Mouse (Mus musculus): ENCODE measurements around the gene Cnnm1. TPM values are rescaled to one million over a fixed set of nuclear protein-coding genes. Genes with fewer than 3 reads are reported as not detected.
A peak's percentile ranks its signal among the peaks of the same experiment; 100 is the strongest.

Gene Cnnm1
- polyA plus RNA-seq, 1 experiment from 2014 or later: 3.6 TPM

DNA sequence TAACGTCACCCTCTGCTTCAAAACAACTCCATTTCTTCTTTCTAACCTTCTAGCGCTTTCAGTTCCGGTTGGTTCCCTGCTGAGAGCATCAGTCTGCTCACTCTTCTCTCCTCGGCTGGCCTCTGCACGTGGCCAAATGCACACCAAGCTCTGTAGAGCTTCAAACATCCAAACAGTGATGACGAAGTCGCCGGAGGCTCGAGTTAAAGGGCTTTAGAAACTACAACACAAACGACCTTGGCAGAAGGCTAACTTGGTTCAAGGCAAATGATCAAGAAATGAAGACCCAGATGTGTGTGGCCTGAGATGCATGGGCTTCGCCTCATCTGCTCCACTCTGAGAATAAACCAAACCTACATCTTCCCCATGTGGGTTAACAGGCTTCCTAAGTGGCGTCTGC is 83.3 kb downstream of the Cnnm1 start:
- Histone ChIP-seq H3K4me1 (peaks cover 32% of the 10 kb centered on the region), H3K9ac (peak overlapping the region; percentile 80), H3K9me3 (no peaks in the 10 kb centered on the region), H3K4me3 (peak overlapping the region; percentile 76), H3K27ac (0 out of 2 replicates have a peak overlapping the region, but pooled peaks have one; percentile 30), H3K4me2 (peak overlapping the region; percentile 90), H3K27me3 (peaks cover 6% of the 10 kb centered on the region; the same call in 1 of the 2 replicates), H3K36me3 (no peaks in the 10 kb centered on the region)
- ATAC-seq (ENCODE audit: insufficient number of reproducible peaks, insufficient read depth, low FRiP score, low TSS enrichment, low read depth): no peak
- WGBS: 8% methylated on average over 12 of the region's 12 CpGs

DNA sequence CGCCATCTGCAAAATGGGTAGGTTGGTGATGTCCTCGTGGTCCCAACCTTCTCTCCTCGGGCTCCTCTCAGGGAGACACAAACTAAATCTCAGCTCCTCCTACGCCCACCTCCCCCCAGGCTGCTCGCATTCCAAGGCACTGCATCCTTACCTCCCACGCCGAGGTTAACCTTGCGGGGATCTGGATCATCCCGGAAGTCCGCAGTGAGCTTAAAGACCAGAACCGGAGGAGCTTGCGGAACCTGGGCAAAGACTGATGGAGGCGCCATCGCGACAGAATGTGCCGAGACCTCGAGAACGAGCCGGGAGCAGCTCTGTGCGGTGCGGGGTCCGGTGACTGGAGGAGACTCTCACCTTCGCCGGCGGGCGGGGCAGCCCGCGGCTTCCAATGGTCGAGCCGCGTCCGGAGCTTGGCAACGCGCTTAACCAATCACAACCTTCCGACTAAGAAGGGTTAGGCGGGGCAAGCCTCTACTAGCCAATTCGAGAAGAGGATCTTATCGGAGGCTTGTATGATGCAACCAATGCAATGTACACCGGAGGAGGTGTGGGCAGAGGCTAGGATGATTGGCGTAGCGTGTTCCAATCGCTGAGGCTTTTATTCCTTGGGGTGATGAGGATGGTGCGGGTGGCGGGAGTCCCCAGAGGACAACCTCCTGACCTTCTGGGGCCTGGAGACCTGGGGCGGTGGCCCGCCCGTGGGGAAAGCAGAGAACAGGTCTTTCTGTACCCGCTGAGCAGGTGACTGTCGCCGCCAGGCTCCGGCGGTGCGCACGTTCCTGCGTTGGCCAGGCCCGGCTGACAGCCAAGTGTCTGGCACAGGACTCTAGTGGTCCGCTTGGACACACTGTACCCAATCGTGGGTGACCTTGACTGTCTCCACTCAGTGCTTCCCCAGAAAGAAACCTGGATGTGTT is 84.2 kb downstream of the Cnnm1 start, which contains the start of gene Got1:
Gene Got1, minus strand, starts transcription at position 419 of the 917 bp plus-strand sequence.
- H3K9ac ChIP-seq: peak within 1 kb of the TSS; percentile 80
- H3K36me3 ChIP-seq: no peaks in the 10 kb centered on the region
- peak within 1 kb of the TSS; percentile 76 for H3K4me3 ChIP-seq
- WGBS: under 1% methylated on average over 58 of the region's 58 CpGs
- H3K27me3 ChIP-seq: peaks cover 6% of the 10 kb centered on the region; the same call in 1 of the 2 replicates
- ATAC-seq (ENCODE audit: insufficient number of reproducible peaks, insufficient read depth, low FRiP score, low TSS enrichment, low read depth): peak; percentile 99
- peak within 1 kb of the TSS; percentile 30; the same call in 1 of the 2 replicates for H3K27ac ChIP-seq
- H3K4me1 ChIP-seq: peaks cover 32% of the 10 kb centered on the region
- H3K9me3 ChIP-seq: no peaks in the 10 kb centered on the region
- peak within 1 kb of the TSS; percentile 90 for H3K4me2 ChIP-seq

DNA sequence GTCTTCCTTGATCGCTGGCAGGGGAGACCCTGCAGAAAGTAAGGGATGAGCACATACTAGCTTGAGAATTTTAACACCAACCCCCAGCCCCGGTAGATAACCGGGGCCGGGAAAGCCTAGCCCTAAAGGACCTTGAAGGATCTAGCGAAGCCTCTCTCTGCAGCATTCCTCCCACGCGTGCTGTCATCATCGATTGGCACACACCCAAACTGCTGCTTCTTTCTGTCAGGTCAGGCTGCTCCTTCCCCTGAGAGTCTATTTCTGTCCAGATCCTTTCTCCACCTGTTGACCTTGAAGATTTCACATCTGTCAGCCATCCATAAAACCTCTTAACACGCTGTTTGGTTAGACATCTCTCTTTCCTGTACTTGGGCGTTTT is 84.9 kb downstream of the Cnnm1 start:
- WGBS: 18% methylated on average over 10 of the region's 10 CpGs
- H3K27me3 ChIP-seq: peaks cover 6% of the 10 kb centered on the region; the same call in 1 of the 2 replicates
- no peak overlapping the region; the same call in 1 of the 2 replicates for H3K27ac ChIP-seq
- peaks cover 32% of the 10 kb centered on the region for H3K4me1 ChIP-seq
- peak overlapping the region; percentile 90 for H3K4me2 ChIP-seq
- H3K36me3 ChIP-seq: no peaks in the 10 kb centered on the region
- no peak for ATAC-seq (ENCODE audit: insufficient number of reproducible peaks, insufficient read depth, low FRiP score, low TSS enrichment, low read depth)
- H3K9ac ChIP-seq: peak overlapping the region; percentile 80
- H3K4me3 ChIP-seq: peak overlapping the region; percentile 76
- no peaks in the 10 kb centered on the region for H3K9me3 ChIP-seq

DNA sequence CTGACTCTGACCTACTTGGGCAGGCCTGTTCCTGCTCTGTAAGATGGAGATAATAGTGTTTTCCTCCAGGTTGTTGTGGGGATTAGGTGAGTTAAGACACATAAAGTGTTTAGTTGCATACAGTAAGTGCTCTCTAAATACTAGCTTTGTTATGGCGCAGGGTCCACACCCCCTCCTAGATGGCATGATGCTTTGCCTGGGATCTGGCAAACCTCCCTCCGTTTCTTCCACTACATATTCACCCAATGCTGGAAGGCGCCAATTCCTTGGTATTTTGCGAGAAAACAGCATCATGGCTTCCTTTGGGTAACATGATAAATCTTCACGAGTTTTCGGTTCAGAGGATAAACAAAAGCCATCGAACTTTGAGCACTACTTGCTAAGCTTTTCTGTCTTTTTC is 85.3 kb downstream of the Cnnm1 start:
- peak overlapping the region; percentile 90; the same call in 1 of the 2 replicates for H3K4me2 ChIP-seq
- H3K4me3 ChIP-seq: peak overlapping the region; percentile 76; the same call in 1 of the 2 replicates
- no peak for ATAC-seq (ENCODE audit: insufficient number of reproducible peaks, insufficient read depth, low FRiP score, low TSS enrichment, low read depth)
- no peaks in the 10 kb centered on the region for H3K9me3 ChIP-seq
- peaks cover 6% of the 10 kb centered on the region; the same call in 1 of the 2 replicates for H3K27me3 ChIP-seq
- H3K27ac ChIP-seq: no peak overlapping the region
- no peaks in the 10 kb centered on the region for H3K36me3 ChIP-seq
- 85% methylated on average over 7 of the region's 7 CpGs for WGBS
- H3K4me1 ChIP-seq: peaks cover 29% of the 10 kb centered on the region
- 0 out of 2 replicates have a peak overlapping the region, but pooled peaks have one; percentile 80 for H3K9ac ChIP-seq

DNA sequence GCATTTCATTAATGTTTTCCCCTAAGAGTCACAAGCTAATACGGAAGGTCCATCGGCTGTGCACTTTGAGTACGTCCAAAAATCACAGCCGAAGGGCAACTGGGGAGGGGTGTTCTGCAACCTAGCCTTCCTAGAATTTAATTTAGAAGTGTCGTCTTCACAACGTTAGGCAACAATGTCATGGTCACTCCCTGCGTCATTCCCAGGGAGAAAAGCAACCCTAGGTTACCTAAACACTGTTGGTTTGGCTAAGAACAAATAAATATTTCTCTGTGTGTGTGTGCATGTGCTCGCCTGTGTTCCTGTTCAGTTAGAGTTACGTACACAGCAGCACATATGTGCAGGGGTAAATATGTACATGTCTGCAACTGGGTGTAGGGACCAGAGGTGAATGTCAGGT is 85.8 kb downstream of the Cnnm1 start:
- Histone ChIP-seq H3K4me2 (no peak overlapping the region), H3K27me3 (peaks cover 6% of the 10 kb centered on the region; the same call in 1 of the 2 replicates), H3K4me1 (peaks cover 27% of the 10 kb centered on the region), H3K9ac (no peak overlapping the region), H3K36me3 (no peaks in the 10 kb centered on the region), H3K27ac (no peak overlapping the region), H3K9me3 (no peaks in the 10 kb centered on the region), H3K4me3 (no peak overlapping the region)
- 88% methylated on average over 9 of the region's 9 CpGs for WGBS
- ATAC-seq (ENCODE audit: insufficient number of reproducible peaks, insufficient read depth, low FRiP score, low TSS enrichment, low read depth): no peak

DNA sequence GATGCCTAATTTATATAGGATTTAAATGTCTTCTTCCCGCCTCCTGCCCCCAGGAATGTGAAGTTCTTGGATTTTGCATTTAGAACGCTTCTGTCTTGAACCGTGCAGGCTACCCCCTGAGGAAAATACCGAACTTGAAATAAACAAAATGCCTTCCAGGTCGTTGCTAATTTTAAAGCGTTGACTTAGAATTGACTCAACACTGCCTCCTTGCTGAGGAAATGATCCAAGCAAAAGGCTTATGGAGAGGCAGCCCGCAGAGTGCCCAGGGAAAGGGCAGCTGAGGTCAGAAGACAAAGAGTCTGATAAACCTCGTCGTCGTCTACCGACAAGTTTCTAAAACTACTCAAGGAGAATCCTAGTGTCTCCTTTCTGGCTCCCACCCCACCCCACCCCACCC is 86.9 kb downstream of the Cnnm1 start:
- WGBS: 8% methylated on average over 11 of the region's 11 CpGs
- Histone ChIP-seq H3K4me3 (no peak overlapping the region), H3K4me1 (peaks cover 23% of the 10 kb centered on the region), H3K27ac (no peak overlapping the region), H3K9ac (no peak overlapping the region), H3K36me3 (no peaks in the 10 kb centered on the region), H3K27me3 (peaks cover 6% of the 10 kb centered on the region; the same call in 1 of the 2 replicates), H3K9me3 (no peaks in the 10 kb centered on the region), H3K4me2 (no peak overlapping the region)
- no peak for ATAC-seq (ENCODE audit: insufficient number of reproducible peaks, insufficient read depth, low FRiP score, low TSS enrichment, low read depth)

GRCm38 (mm10) chr19:43528056-43528587 is 87.9 kb downstream of the Cnnm1 start:
- WGBS: 77% methylated on average over 8 of the region's 8 CpGs
- Histone ChIP-seq H3K4me1 (peaks cover 21% of the 10 kb centered on the region), H3K4me3 (no peak overlapping the region), H3K4me2 (no peak overlapping the region), H3K9ac (no peak overlapping the region), H3K27me3 (peaks cover 6% of the 10 kb centered on the region; the same call in 1 of the 2 replicates), H3K36me3 (no peaks in the 10 kb centered on the region), H3K9me3 (no peaks in the 10 kb centered on the region), H3K27ac (no peak overlapping the region)
- no peak for ATAC-seq (ENCODE audit: insufficient number of reproducible peaks, insufficient read depth, low FRiP score, low TSS enrichment, low read depth)

DNA sequence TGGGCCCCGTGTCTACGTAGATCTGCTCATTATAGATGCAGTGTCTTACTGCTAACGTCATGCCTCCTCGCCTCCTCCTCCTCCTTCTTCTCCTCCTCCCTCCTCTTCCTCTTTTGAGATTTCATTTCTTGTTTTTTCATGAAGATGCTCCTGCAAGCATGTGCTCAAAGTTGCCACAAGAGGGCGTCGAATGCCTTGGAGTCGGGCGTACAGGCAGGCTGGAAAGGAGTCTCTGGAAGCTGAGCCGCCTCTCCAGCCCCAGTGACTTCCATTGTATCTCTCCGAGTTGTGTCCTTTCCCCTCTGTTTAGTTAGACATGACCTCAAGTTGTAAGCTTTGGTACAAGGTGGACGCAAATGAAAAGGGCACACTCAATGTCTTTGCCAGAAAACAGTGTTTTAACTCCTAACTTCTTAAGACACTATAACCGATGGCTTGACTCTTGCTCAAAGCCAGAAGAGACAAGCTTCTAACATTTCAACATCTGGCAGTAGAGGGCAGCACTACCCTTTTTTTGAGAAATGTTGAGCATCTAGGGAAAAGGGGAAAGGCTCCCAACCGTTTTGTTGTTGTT is 90.0 kb downstream of the Cnnm1 start:
- Histone ChIP-seq H3K36me3 (no peaks in the 10 kb centered on the region), H3K4me3 (peak overlapping the region; percentile 27), H3K4me1 (peaks cover 6% of the 10 kb centered on the region), H3K9ac (no peak overlapping the region), H3K4me2 (peak overlapping the region; percentile 55), H3K9me3 (no peaks in the 10 kb centered on the region), H3K27me3 (peaks cover 6% of the 10 kb centered on the region; the same call in 1 of the 2 replicates), H3K27ac (no peak overlapping the region)
- 1% methylated on average over 13 of the region's 13 CpGs for WGBS
- no peak for ATAC-seq (ENCODE audit: insufficient number of reproducible peaks, insufficient read depth, low FRiP score, low TSS enrichment, low read depth)

GRCm38 (mm10) chr19:43530921-43531320 is 90.7 kb downstream of the Cnnm1 start:
- no peaks in the 10 kb centered on the region for H3K9me3 ChIP-seq
- H3K36me3 ChIP-seq: no peaks in the 10 kb centered on the region
- ATAC-seq (ENCODE audit: insufficient number of reproducible peaks, insufficient read depth, low FRiP score, low TSS enrichment, low read depth): no peak
- no peak overlapping the region for H3K27ac ChIP-seq
- H3K4me3 ChIP-seq: no peak overlapping the region
- 0 out of 2 replicates have a peak, but pooled peaks cover 2% of the 10 kb centered on the region for H3K4me1 ChIP-seq
- H3K27me3 ChIP-seq: peaks cover 6% of the 10 kb centered on the region; the same call in 1 of the 2 replicates
- H3K9ac ChIP-seq: no peak overlapping the region
- WGBS: 25% methylated on average over 12 of the region's 12 CpGs
- peak overlapping the region; percentile 16; the same call in 1 of the 2 replicates for H3K4me2 ChIP-seq

- H3K4me3 ChIP-seq: no peak overlapping the region
- no peaks in the 10 kb centered on the region for H3K9me3 ChIP-seq
- H3K9ac ChIP-seq: no peak overlapping the region
- no peak overlapping the region for H3K4me2 ChIP-seq
- no peak overlapping the region for H3K27ac ChIP-seq
- 0 out of 2 replicates have a peak, but pooled peaks cover 2% of the 10 kb centered on the region for H3K4me1 ChIP-seq
- ATAC-seq (ENCODE audit: insufficient number of reproducible peaks, insufficient read depth, low FRiP score, low TSS enrichment, low read depth): no peak
- H3K27me3 ChIP-seq: peaks cover 5% of the 10 kb centered on the region; the same call in 1 of the 2 replicates
- WGBS: 90% methylated on average over 3 of the region's 3 CpGs
- no peaks in the 10 kb centered on the region for H3K36me3 ChIP-seq
Measured at GRCm38 (mm10) chr19:43535372-43535771, 95.1 kb downstream of the Cnnm1 start.

All from embryonic facial prominence, embryonic 13.5 days (tissue).